Mouse (Mus musculus): ENCODE results near the gene Dab1. TPM values are rescaled to one million over a fixed set of nuclear protein-coding genes. Genes with fewer than 3 reads are reported as not detected.

Gene Dab1
- total RNA-seq, 2 experiments from 2014 or later: 0.16 TPM; not detected in 1

- no peak for DNase-seq
These were observed 895.4 kb downstream of the Dab1 start for GRCm38 (mm10) chr4:104514568-104515000.

GRCm38 (mm10) chr4:104515681-104516080 is 896.5 kb downstream of the Dab1 start:
- no peak for DNase-seq

GRCm38 (mm10) chr4:104522324-104522723 is 903.2 kb downstream of the Dab1 start:
- DNase-seq: no peak

- DNase-seq: no peak
These were observed 904.6 kb downstream of the Dab1 start for GRCm38 (mm10) chr4:104523776-104524175.

GRCm38 (mm10) chr4:104529905-104530646 is 910.9 kb downstream of the Dab1 start:
- no peak for DNase-seq

GRCm38 (mm10) chr4:104532846-104533245 is 913.7 kb downstream of the Dab1 start:
- DNase-seq: no peak

GRCm38 (mm10) chr4:104538420-104538819 is 919.3 kb downstream of the Dab1 start:
- no peak for DNase-seq

GRCm38 (mm10) chr4:104539047-104539446 is 919.9 kb downstream of the Dab1 start:
- no peak for DNase-seq

- DNase-seq: no peak
These were observed 927.9 kb downstream of the Dab1 start for GRCm38 (mm10) chr4:104547091-104547490.

GRCm38 (mm10) chr4:104548287-104548686 is 929.1 kb downstream of the Dab1 start:
- DNase-seq: no peak

- no peak for DNase-seq
These were observed 931.5 kb downstream of the Dab1 start for GRCm38 (mm10) chr4:104550581-104551205.

- no peak for DNase-seq
These were observed 932.4 kb downstream of the Dab1 start for GRCm38 (mm10) chr4:104551390-104552070.

GRCm38 (mm10) chr4:104555408-104555807 is 936.2 kb downstream of the Dab1 start:
- no peak for DNase-seq

GRCm38 (mm10) chr4:104563512-104563911 is 944.4 kb downstream of the Dab1 start:
- DNase-seq: no peak

- DNase-seq: no peak
These were observed 951.4 kb downstream of the Dab1 start for GRCm38 (mm10) chr4:104570523-104570922.

GRCm38 (mm10) chr4:104572440-104572839 is 953.3 kb downstream of the Dab1 start:
- no peak for DNase-seq

GRCm38 (mm10) chr4:104573419-104573818 is 954.3 kb downstream of the Dab1 start:
- no peak for DNase-seq

- no peak for DNase-seq
These were observed 959.2 kb downstream of the Dab1 start for GRCm38 (mm10) chr4:104578370-104578769.

- DNase-seq: no peak
These were observed 960.9 kb downstream of the Dab1 start for GRCm38 (mm10) chr4:104579946-104580544.

- no peak for DNase-seq
These were observed 963.6 kb downstream of the Dab1 start for GRCm38 (mm10) chr4:104582726-104583125.

- no peak for DNase-seq
These were observed 968.7 kb downstream of the Dab1 start for GRCm38 (mm10) chr4:104587826-104588225.

- no peak for DNase-seq
These were observed 977.8 kb downstream of the Dab1 start for GRCm38 (mm10) chr4:104596936-104597335.

Data from gastrocnemius, postnatal 25 days (tissue).